Mouse (Mus musculus) neural tube, embryonic 11.5 days (tissue): Measurements from ENCODE around the gene Plch1. TPM values are rescaled to one million over a fixed set of nuclear protein-coding genes. Genes with fewer than 3 reads are reported as not detected.
A peak's percentile ranks its signal among the peaks of the same experiment; 100 is the strongest.

Source experiments
- ATAC-seq: fragments of 200-750 bp; cut with Nextera tagmentation; 2 replicates; pipeline ENCODE4 v1.8.0; 2017; ENCODE audit warnings: moderate number of reproducible peaks, mild to moderate bottlenecking, moderate TSS enrichment, moderate library complexity; ENCODE audit not compliant: insufficient read depth, low FRiP score, low TSS enrichment
- DNase-seq: peaks from one replicate; pipeline ENCODE4 v3.0.0-alpha.2; 2015; ENCODE audit warnings: low spot score
- H3K27ac ChIP-seq: fragments of 300-500 bp; sonication (generic); 2 replicates; pipeline ENCODE4 v1.5.1; 2014; ENCODE audit warnings: low read depth, mild to moderate bottlenecking, low read length
- H3K27me3 ChIP-seq: fragments of 300-500 bp; sonication (generic); 2 replicates; pipeline ENCODE4 v1.6.1; 2014; ENCODE audit warnings: mild to moderate bottlenecking, low read length, mixed read lengths; ENCODE audit not compliant: control insufficient read depth, insufficient read depth
- H3K36me3 ChIP-seq: fragments of 300-500 bp; sonication (generic); 2 replicates; pipeline ENCODE4 v1.6.1; 2014; ENCODE audit warnings: mild to moderate bottlenecking, low read length, moderate library complexity, mixed read lengths; ENCODE audit not compliant: control insufficient read depth, insufficient read depth
- H3K4me1 ChIP-seq: fragments of 300-500 bp; sonication (generic); 2 replicates; pipeline ENCODE4 v1.6.1; 2014; ENCODE audit warnings: low read length, mixed read lengths; ENCODE audit not compliant: control insufficient read depth, insufficient read depth
- H3K4me2 ChIP-seq: fragments of 300-500 bp; sonication (generic); 2 replicates; pipeline ENCODE4 v1.6.1; 2014; ENCODE audit warnings: low read depth, mild to moderate bottlenecking, moderate library complexity
- H3K4me3 ChIP-seq: fragments of 300-500 bp; sonication (generic); 2 replicates; pipeline ENCODE4 v1.5.1; 2014; ENCODE audit warnings: low read depth, low read length
- H3K9ac ChIP-seq: fragments of 300-500 bp; sonication (generic); 2 replicates; pipeline ENCODE4 v1.6.1; 2014; ENCODE audit warnings: mild to moderate bottlenecking, low read length
- H3K9me3 ChIP-seq: fragments of 300-500 bp; sonication (generic); 2 replicates; pipeline ENCODE4 v1.6.1; 2016; ENCODE audit warnings: low read length; ENCODE audit not compliant: control insufficient read depth
- WGBS: fragments of 180-500 bp; shearing (Covaris S2); extraction: QIAGEN DNeasy Blood & Tissue Kit; methylation state at CpG from one replicate; pipeline ENCODE4 v1.1.7; 2014; 5-methylcytosine and 5-hydroxymethylcytosine counted together
- polyA plus RNA-seq: library from polyadenylated mRNA; unstranded; fragments of >200 nt; fragmentation: Nextera tagmentation; extraction: Ambion mirVana; gene quantifications from 2 replicates; pipeline ENCODE4 v1.2.1, GENCODE M21; 2014

Plch1 gene
- polyA plus RNA-seq, 1 experiment from 2014 or later: 34.4 TPM

GRCm38 (mm10) chr3:63878995-63879666, 20.1 kb downstream of the Plch1 start:
- H3K4me1 ChIP-seq: no peaks in the 10 kb centered on the region
- H3K36me3 ChIP-seq: no peaks in the 10 kb centered on the region
- ATAC-seq: peak; percentile 50; the same call in 1 of the 2 replicates
- no peak overlapping the region for H3K9ac ChIP-seq
- H3K4me3 ChIP-seq: no peak overlapping the region
- no peak overlapping the region for H3K4me2 ChIP-seq
- DNase-seq: no peak
- no peak overlapping the region for H3K27ac ChIP-seq
- H3K9me3 ChIP-seq: no peaks in the 10 kb centered on the region
- no peaks in the 10 kb centered on the region for H3K27me3 ChIP-seq
- 54% methylated on average over 4 of the region's 4 CpGs for WGBS

- H3K36me3 ChIP-seq: no peaks in the 10 kb centered on the region
- ATAC-seq: no peak
- no peak overlapping the region for H3K4me2 ChIP-seq
- no peak overlapping the region for H3K27ac ChIP-seq
- WGBS: 7% methylated on average over 1 of the region's 1 CpGs
- H3K9me3 ChIP-seq: no peaks in the 10 kb centered on the region
- no peak overlapping the region for H3K9ac ChIP-seq
- 0 out of 2 replicates have a peak, but pooled peaks cover 4% of the 10 kb centered on the region for H3K4me1 ChIP-seq
- DNase-seq: no peak
- no peaks in the 10 kb centered on the region for H3K27me3 ChIP-seq
- no peak overlapping the region for H3K4me3 ChIP-seq
Measured at GRCm38 (mm10) chr3:63872818-63873217, 26.5 kb downstream of the Plch1 start.

GRCm38 (mm10) chr3:63871249-63871648, 28.0 kb downstream of the Plch1 start:
- DNase-seq (no peak), ATAC-seq (peak; percentile 43; the same call in 1 of the 2 replicates)
- WGBS: 15% methylated on average over 2 of the region's 2 CpGs
- H3K4me1 ChIP-seq: 0 out of 2 replicates have a peak, but pooled peaks cover 4% of the 10 kb centered on the region
- no peak overlapping the region for H3K27ac ChIP-seq
- H3K36me3 ChIP-seq: no peaks in the 10 kb centered on the region
- no peaks in the 10 kb centered on the region for H3K27me3 ChIP-seq
- no peak overlapping the region for H3K4me2 ChIP-seq
- H3K9ac ChIP-seq: no peak overlapping the region
- H3K4me3 ChIP-seq: no peak overlapping the region
- no peaks in the 10 kb centered on the region for H3K9me3 ChIP-seq

- H3K36me3 ChIP-seq: no peaks in the 10 kb centered on the region
- no peak overlapping the region for H3K27ac ChIP-seq
- no peak for ATAC-seq
- no peaks in the 10 kb centered on the region for H3K9me3 ChIP-seq
- no peak overlapping the region for H3K4me2 ChIP-seq
- H3K4me3 ChIP-seq: no peak overlapping the region
- no peak overlapping the region for H3K9ac ChIP-seq
- 0 out of 2 replicates have a peak, but pooled peaks cover 4% of the 10 kb centered on the region for H3K4me1 ChIP-seq
- WGBS: 75% methylated on average over 1 of the region's 1 CpGs
- DNase-seq: no peak
- H3K27me3 ChIP-seq: no peaks in the 10 kb centered on the region
Measured at GRCm38 (mm10) chr3:63868285-63868684, 31.0 kb downstream of the Plch1 start.

GRCm38 (mm10) chr3:63865069-63865468, 34.2 kb downstream of the Plch1 start:
- Histone ChIP-seq H3K27ac (no peak overlapping the region), H3K4me2 (no peak overlapping the region), H3K4me3 (no peak overlapping the region), H3K9ac (no peak overlapping the region), H3K36me3 (no peaks in the 10 kb centered on the region), H3K4me1 (no peaks in the 10 kb centered on the region), H3K27me3 (no peaks in the 10 kb centered on the region), H3K9me3 (no peaks in the 10 kb centered on the region)
- ATAC-seq (no peak), DNase-seq (no peak)
- 89% methylated on average over 2 of the region's 2 CpGs for WGBS

- H3K9me3 ChIP-seq: no peaks in the 10 kb centered on the region
- WGBS: 85% methylated on average over 10 of the region's 10 CpGs
Measured at GRCm38 (mm10) chr3:63862716-63863115, 36.6 kb downstream of the Plch1 start.

GRCm38 (mm10) chr3:63852828-63853227, 46.4 kb downstream of the Plch1 start:
- Histone ChIP-seq H3K4me3 (no peak overlapping the region), H3K4me2 (no peak overlapping the region), H3K9ac (no peak overlapping the region), H3K27ac (no peak overlapping the region), H3K27me3 (no peaks in the 10 kb centered on the region), H3K9me3 (no peaks in the 10 kb centered on the region), H3K4me1 (peaks cover 10% of the 10 kb centered on the region; the same call in 1 of the 2 replicates), H3K36me3 (no peaks in the 10 kb centered on the region)
- DNase-seq (no peak), ATAC-seq (no peak)
- WGBS: 76% methylated on average over 5 of the region's 5 CpGs

More at GRCm38 (mm10) chr3:63862716-63863115, 36.6 kb downstream of the Plch1 start:
- Histone ChIP-seq H3K36me3 (no peaks in the 10 kb centered on the region), H3K4me3 (no peak overlapping the region), H3K4me1 (no peaks in the 10 kb centered on the region), H3K9ac (no peak overlapping the region), H3K27ac (no peak overlapping the region), H3K4me2 (no peak overlapping the region), H3K27me3 (no peaks in the 10 kb centered on the region)
- no peak for DNase-seq
- no peak for ATAC-seq

- DNase-seq (peak; percentile 23), ATAC-seq (peak; percentile 69)
- Histone ChIP-seq H3K9ac (no peak overlapping the region), H3K9me3 (no peaks in the 10 kb centered on the region), H3K36me3 (no peaks in the 10 kb centered on the region), H3K4me2 (no peak overlapping the region), H3K4me3 (no peak overlapping the region), H3K27me3 (no peaks in the 10 kb centered on the region), H3K27ac (no peak overlapping the region), H3K4me1 (peaks cover 10% of the 10 kb centered on the region; the same call in 1 of the 2 replicates)
- 59% methylated on average over 12 of the region's 12 CpGs for WGBS
Measured at GRCm38 (mm10) chr3:63851125-63851698, 48.1 kb downstream of the Plch1 start.
